Mouse (Mus musculus): ENCODE measurements around the gene Gm28048.

- no peak for TF ChIP-seq POLR2A (IDR thresholded peaks at IDR 0.05; ENCODE audit: borderline replicate concordance, extremely low read depth, low read depth, low read length)
- TF ChIP-seq CTCF (IDR thresholded peaks at IDR 0.05; ENCODE audit: insufficient read depth, low read length) = no peak
Observed at GRCm38 (mm10) chr11:22885350-22885749, 96.5 kb downstream of the Gm28048 start.

Measured in lung, adult 2 months (tissue).